Mouse (Mus musculus) ES-E14 (cell line): ENCODE measurements around the gene Fbln1. TPM values are rescaled to one million over a fixed set of nuclear protein-coding genes. Genes with fewer than 3 reads are reported as not detected.

Experiments used
- DNase-seq: peaks from one replicate; pipeline ENCODE4 v3.0.0-alpha.2; 2013; ENCODE audit warnings: low read depth, low spot score
- H3K27ac ChIP-seq: 2 replicates; pipeline ENCODE4 v1.5.1; 2012; ENCODE audit warnings: low read depth, mild to moderate bottlenecking, low read length, moderate library complexity, mixed read lengths; ENCODE audit not compliant: poor library complexity, insufficient read depth, severe bottlenecking
- H3K36me3 ChIP-seq: 2 replicates; pipeline ENCODE4 v1.6.1; 2012; ENCODE audit warnings: mild to moderate bottlenecking, low read length, moderate library complexity, mixed read lengths; ENCODE audit not compliant: control insufficient read depth, poor library complexity, insufficient read depth, severe bottlenecking
- H3K4me1 ChIP-seq, 2 experiments: fragments of 150-350 bp in 1 of 2; sonication (generic) in 1 of 2; 2 replicates each; pipeline ENCODE4 v1.6.1; 2012; ENCODE audit warnings: low read length in 2 of 2, mild to moderate bottlenecking in 1 of 2, mixed read lengths in 1 of 2; ENCODE audit not compliant: control insufficient read depth in 2 of 2, insufficient read depth in 2 of 2, poor library complexity in 1 of 2
- H3K4me3 ChIP-seq, 2 experiments: fragments of 150-350 bp in 1 of 2; sonication (generic) in 1 of 2; 2 replicates each; pipeline ENCODE4 v1.5.1; 2012; ENCODE audit warnings: low read length in 2 of 2, low read depth in 1 of 2, mild to moderate bottlenecking in 1 of 2, mixed read lengths in 1 of 2; ENCODE audit not compliant: insufficient read depth in 1 of 2, poor library complexity in 1 of 2, severe bottlenecking in 1 of 2
- H3K9ac ChIP-seq: 2 replicates; pipeline ENCODE4 v1.6.1; 2012; ENCODE audit warnings: low read depth, mild to moderate bottlenecking, low read length, mixed read lengths; ENCODE audit not compliant: poor library complexity, insufficient read depth, severe bottlenecking
- H3K9me3 ChIP-seq: fragments of 150-350 bp; sonication (generic); 2 replicates; pipeline ENCODE4 v1.6.1; 2012; ENCODE audit warnings: low read depth, mild to moderate bottlenecking, low read length; ENCODE audit not compliant: control insufficient read depth, insufficient read depth
- CHD2 ChIP-seq: IDR thresholded peaks from 2 replicates; pipeline ENCODE4 v1.6.1; 2014; ENCODE audit warnings: mild to moderate bottlenecking, low read depth, low read length, inconsistent platforms
- HCFC1 ChIP-seq: IDR thresholded peaks from 2 replicates; pipeline ENCODE4 v1.6.1; 2012; ENCODE audit warnings: low read length, inconsistent platforms, borderline replicate concordance; ENCODE audit not compliant: insufficient read depth
- MAFK ChIP-seq: IDR thresholded peaks from 2 replicates; pipeline ENCODE4 v1.6.1; 2014; ENCODE audit warnings: mild to moderate bottlenecking, low read depth, low read length, inconsistent platforms; ENCODE audit not compliant: insufficient read depth
- ZC3H11A ChIP-seq: IDR thresholded peaks from 2 replicates; pipeline ENCODE4 v1.6.1; 2012; ENCODE audit warnings: low read depth, mild to moderate bottlenecking, inconsistent platforms, low read length, borderline replicate concordance
- ZNF384 ChIP-seq: IDR thresholded peaks from 2 replicates; pipeline ENCODE4 v1.6.1; 2012; ENCODE audit warnings: low read depth, low read length, inconsistent platforms
- in situ Hi-C, 2 experiments: fragments of 600-800 bp; cut with MboI; formaldehyde crosslinking; loops; one replicate each; pipeline ENCODE4 v1.15.1; 2025; ENCODE audit warnings: low sequenced_read_pairs in 2 of 2, inconsistent platforms in 1 of 2; ENCODE audit not compliant: unreplicated experiment in 2 of 2
- total RNA-seq: library from RNA; depleted of rRNA; stranded (reverse); fragments of 300-350 nt; gene quantifications from 2 replicates; pipeline ENCODE4 v1.2.3, GENCODE M21; 2012

The Fbln1 gene
- total RNA-seq, 1 experiment, result 99.6 TPM

- TF ChIP-seq HCFC1 (no peak), CHD2 (no peak)
- Histone ChIP-seq H3K4me3 (no peak overlapping the region), H3K4me1 (peaks cover 0 to 20% of the 10 kb centered on the region in 2 experiments; a peak in 3 of 4 replicates), H3K36me3 (peaks cover 33% of the 10 kb centered on the region; the same call in 1 of the 2 replicates), H3K27ac (no peak overlapping the region), H3K9ac (no peak overlapping the region), H3K9me3 (no peaks in the 10 kb centered on the region)
- no peak for DNase-seq
- in situ Hi-C loops, result no loop called here
These were observed 25.9 kb downstream of the Fbln1 start for GRCm38 (mm10) chr15:85231443-85232255.

DNA sequence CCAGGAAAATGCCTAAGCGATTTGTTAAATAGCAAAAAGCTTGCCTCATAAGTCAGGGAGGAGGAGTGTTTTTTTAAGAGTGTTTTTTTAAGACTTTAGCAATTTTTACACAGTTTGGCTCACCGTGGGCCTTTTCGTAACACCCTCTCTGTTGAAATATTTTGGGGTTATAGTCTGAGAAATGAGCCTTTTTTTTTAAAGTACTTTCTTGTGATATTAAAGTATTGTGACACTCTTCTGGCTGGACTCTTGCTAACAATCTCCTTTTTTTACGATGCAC is 26.4 kb downstream of the Fbln1 start:
- TF ChIP-seq HCFC1 (no peak), CHD2 (no peak), ZNF384 (no peak), ZC3H11A (no peak), MAFK (no peak)
- Histone ChIP-seq H3K9me3 (no peaks in the 10 kb centered on the region), H3K4me1 (peaks cover 0 to 15% of the 10 kb centered on the region in 2 experiments; a peak in 3 of 4 replicates), H3K9ac (no peak overlapping the region), H3K4me3 (no peak overlapping the region), H3K27ac (no peak overlapping the region), H3K36me3 (peaks cover 33% of the 10 kb centered on the region; the same call in 1 of the 2 replicates)
- DNase-seq, result no peak
- in situ Hi-C loops, result no loop called here

DNA sequence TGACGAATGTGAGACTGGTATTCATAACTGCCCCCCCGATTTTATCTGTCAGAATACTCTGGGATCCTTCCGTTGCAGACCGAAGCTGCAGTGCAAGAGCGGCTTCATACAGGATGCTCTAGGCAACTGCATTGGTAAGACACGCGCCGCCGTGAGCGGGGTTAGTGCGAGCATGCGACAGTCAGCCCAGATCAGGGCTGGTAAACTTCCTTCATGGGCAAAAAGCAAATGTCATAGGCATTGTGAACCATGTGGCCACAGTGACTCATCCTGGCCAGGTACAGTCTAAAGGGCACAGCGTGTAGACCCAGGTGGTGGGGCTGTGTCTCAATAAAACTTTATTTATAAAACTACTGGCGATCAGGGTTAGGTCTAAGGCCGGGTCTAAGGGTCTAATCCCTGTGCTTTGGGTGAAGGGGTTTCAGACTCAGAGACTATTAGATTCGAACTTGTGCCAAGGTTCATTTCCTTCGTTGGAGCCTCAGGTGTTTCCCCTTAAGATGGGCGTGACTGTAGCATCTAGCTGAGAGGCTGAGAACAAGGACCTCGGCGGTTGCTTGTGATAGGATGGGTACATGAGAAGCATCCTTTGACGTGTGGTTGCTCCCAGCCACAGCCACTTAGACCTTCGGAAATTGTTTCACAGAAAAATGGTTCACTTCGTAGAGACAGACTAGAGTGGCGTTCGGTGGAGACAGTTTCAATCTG is 26.9 kb downstream of the Fbln1 start:
- Histone ChIP-seq H3K4me3 (no peak overlapping the region), H3K9me3 (no peaks in the 10 kb centered on the region), H3K4me1 (peaks cover 0 to 13% of the 10 kb centered on the region in 2 experiments; a peak in 3 of 4 replicates), H3K27ac (no peak overlapping the region; the same call in 1 of the 2 replicates), H3K36me3 (peaks cover 35% of the 10 kb centered on the region), H3K9ac (no peak overlapping the region)
- in situ Hi-C loops, result no loop called here
- no peak for DNase-seq
- TF ChIP-seq CHD2 (no peak), ZNF384 (no peak)

- Histone ChIP-seq H3K27ac (peak overlapping the region; percentile 63; the same call in 1 of the 2 replicates), H3K36me3 (peaks cover 40% of the 10 kb centered on the region), H3K4me1 (peaks cover 0 to 12% of the 10 kb centered on the region in 2 experiments; a peak in 3 of 4 replicates), H3K9me3 (no peaks in the 10 kb centered on the region), H3K9ac (no peak overlapping the region), H3K4me3 (no peak overlapping the region)
- DNase-seq, result no peak
- no peak for TF ChIP-seq MAFK
- TF ChIP-seq ZNF384, result no peak
- TF ChIP-seq ZC3H11A, result no peak
- TF ChIP-seq HCFC1, result no peak
- TF ChIP-seq CHD2, result no peak
- in situ Hi-C loops, result no loop called here
These were observed 27.5 kb downstream of the Fbln1 start for GRCm38 (mm10) chr15:85233251-85233611.
